ENCODE assay signal across 9 mouse cellular contexts in the genomic region with DNA sequence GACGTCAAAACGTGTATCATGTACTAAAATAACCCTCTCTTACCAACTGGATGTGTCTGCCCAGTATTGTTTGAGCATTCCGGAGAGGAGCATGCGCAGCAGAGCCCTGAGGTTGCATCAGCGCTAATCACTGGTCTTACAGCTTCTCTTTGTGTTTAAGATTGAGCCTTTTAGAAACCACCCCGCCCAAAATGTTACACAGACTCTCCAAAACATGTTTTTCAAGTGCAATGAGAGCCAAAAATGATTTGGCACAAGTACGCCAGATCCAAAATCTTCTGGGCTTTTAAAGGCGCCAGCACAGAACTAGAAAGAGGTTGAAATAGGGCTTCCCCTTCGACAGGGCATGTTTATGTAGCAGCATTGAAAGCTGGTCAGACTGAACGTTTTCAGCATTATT.
DNase-seq lines count a peak whose midpoint lies in the region; ATAC-seq and TF ChIP-seq lines count a peak whose summit lies in the region.
"Had no signal": no experiment of that assay in that cellular context is flagged by ENCODE, and none has a peak within 500 bp of the region (broad histone marks: within the 10 kb centered on the region; RNA-seq: fewer than 3 reads in every experiment).

No protein-coding gene starts in this region.

- H3K27ac ChIP-seq in left cerebral cortex, adult 2 months, result no peak overlapping the region
- no peak overlapping the region for H3K27ac ChIP-seq in forebrain, embryonic 16.5 days (ENCODE audit: low read length)
- no peak overlapping the region for H3K27ac ChIP-seq in midbrain, embryonic 11.5 days (ENCODE audit: low read depth, low read length)

- H3K79me2 ChIP-seq in myocyte (ENCODE audit: control insufficient read depth, insufficient read depth), result no peaks in the 10 kb centered on the region

- no peaks in the 10 kb centered on the region for H3K4me1 ChIP-seq in forebrain, embryonic 16.5 days (replicated peaks; ENCODE audit: control insufficient read depth, insufficient read depth, low read length)
- no peaks in the 10 kb centered on the region for H3K4me1 ChIP-seq in midbrain, embryonic 11.5 days (ENCODE audit: control insufficient read depth, insufficient read depth, low read length)

- no peaks in the 10 kb centered on the region for H3K36me3 ChIP-seq in forebrain, embryonic 16.5 days (ENCODE audit: control insufficient read depth, insufficient read depth)
- no peaks in the 10 kb centered on the region for H3K36me3 ChIP-seq in myocyte (ENCODE audit: control insufficient read depth, insufficient read depth)
- H3K36me3 ChIP-seq in midbrain, embryonic 11.5 days (ENCODE audit: control insufficient read depth, insufficient read depth, low read length), result no peaks in the 10 kb centered on the region

- H3ac ChIP-seq in myocyte (ENCODE audit: control insufficient read depth, insufficient read length), result no peak overlapping the region

- no peak for TF ChIP-seq CTCF in left cerebral cortex, adult 2 months (IDR thresholded peaks at IDR 0.05)

- no peak overlapping the region for H3K4me2 ChIP-seq in forebrain, embryonic 16.5 days (ENCODE audit: low read length)
- H3K4me2 ChIP-seq in myocyte (ENCODE audit: low read depth), result no peak overlapping the region
- H3K4me2 ChIP-seq in midbrain, embryonic 11.5 days, result no peak overlapping the region

- peak overlapping the region; percentile 39 for H3K4me3 ChIP-seq in left cerebral cortex, adult 2 months
- no peak overlapping the region for H3K4me3 ChIP-seq in forebrain, embryonic 16.5 days (replicated peaks; ENCODE audit: low read length)
- no peak overlapping the region for H3K4me3 ChIP-seq in myocyte
- no peak overlapping the region for H3K4me3 ChIP-seq in midbrain, embryonic 11.5 days (ENCODE audit: low read depth, low read length)
- H3K4me3 ChIP-seq: megakaryocyte, embryonic 14.5 days had no signal

- H3K9me3 ChIP-seq in forebrain, embryonic 16.5 days (ENCODE audit: control insufficient read depth, low read length), result no peaks in the 10 kb centered on the region
- H3K9me3 ChIP-seq in midbrain, embryonic 11.5 days (ENCODE audit: control insufficient read depth, low read length), result no peaks in the 10 kb centered on the region
- H3K9me3 ChIP-seq: megakaryocyte, embryonic 14.5 days had no signal

- no peak for DNase-seq in left cerebral cortex, adult 2 months (ENCODE audit: extremely low spot score in 1 of 2, low spot score in 2 of 2)
- no peak for DNase-seq in left cerebral cortex, adult 8-10 months (ENCODE audit: low spot score in 2 of 2)
- DNase-seq in heart, postnatal 4 days, result peak; percentile 46
- no peak for DNase-seq in spleen, postnatal 36 days (ENCODE audit: low spot score in 2 of 2)
- no peak for DNase-seq in midbrain, embryonic 11.5 days (ENCODE audit: low spot score, missing footprints)

- 59% methylated on average over 10 of the region's 10 CpGs for WGBS in forebrain, embryonic 16.5 days
- 87% methylated on average over 10 of the region's 10 CpGs for WGBS in midbrain, embryonic 11.5 days

- intact Hi-C loops in left cerebral cortex, adult 2 months (cut with DNase I), result no loop called here

- TF ChIP-seq POLR2A in myocyte (IDR thresholded peaks at IDR 0.05; ENCODE audit: insufficient read length, low read depth), result no peak

- ATAC-seq in forebrain, embryonic 16.5 days, result peak; percentile 76
- ATAC-seq in midbrain, embryonic 11.5 days (ENCODE audit: low FRiP score), result no peak
- ATAC-seq: activated CD4-positive, CD25-positive, alpha-beta regulatory T cell, adult 4 months had no signal

- no peak overlapping the region for H3K9ac ChIP-seq in forebrain, embryonic 16.5 days (replicated peaks; ENCODE audit: low read depth, low read length)
- no peak overlapping the region for H3K9ac ChIP-seq in midbrain, embryonic 11.5 days (ENCODE audit: low read length)

- no peaks in the 10 kb centered on the region for H3K27me3 ChIP-seq in forebrain, embryonic 16.5 days (replicated peaks; ENCODE audit: control insufficient read depth, insufficient read depth, low read length)
- no peaks in the 10 kb centered on the region for H3K27me3 ChIP-seq in myocyte (ENCODE audit: control insufficient read depth, insufficient read depth, insufficient read length)
- H3K27me3 ChIP-seq in midbrain, embryonic 11.5 days (ENCODE audit: control insufficient read depth, insufficient read depth, low read length), result no peaks in the 10 kb centered on the region
- H3K27me3 ChIP-seq: megakaryocyte, embryonic 14.5 days had no signal

TF ChIP-seq in myocyte, 11 proteins besides CTCF, POLR2A, EP300 and RAD21:
- TF ChIP-seq REST (IDR thresholded peaks at IDR 0.05; ENCODE audit: insufficient read depth, insufficient read length), result no peak
- TF ChIP-seq MAX (IDR thresholded peaks at IDR 0.05; ENCODE audit: low read depth), result no peak
- TF ChIP-seq CEBPB (IDR thresholded peaks at IDR 0.05; ENCODE audit: insufficient read depth, poor library complexity, severe bottlenecking), result 0 out of 2 replicates have a peak, but pooled peaks have one; percentile 31
- no peak for TF ChIP-seq USF1 (IDR thresholded peaks at IDR 0.05; ENCODE audit: low read depth)
